Mouse (Mus musculus) midbrain, embryonic 13.5 days (tissue): ENCODE results near the gene Serpina3n. TPM values are rescaled to one million over a fixed set of nuclear protein-coding genes. Genes with fewer than 3 reads are reported as not detected.
"Not testable (repeated sequence)": the region's sequence is repeated elsewhere in the genome, so short reads cannot be mapped to it uniquely, and the experiment has no call there.

Experiments used
- ATAC-seq: fragments of 200-750 bp; cut with Nextera tagmentation; 2 replicates; pipeline ENCODE4 v1.8.0; 2017; ENCODE audit warnings: mild to moderate bottlenecking, moderate TSS enrichment, moderate library complexity
- H3K27ac ChIP-seq: fragments of 300-500 bp; sonication (generic); 2 replicates; pipeline ENCODE4 v1.5.1; 2015; ENCODE audit warnings: inconsistent platforms, mild to moderate bottlenecking, moderate library complexity
- H3K27me3 ChIP-seq: fragments of 300-500 bp; sonication (generic); 2 replicates; pipeline ENCODE4 v1.6.1; 2015; ENCODE audit warnings: mild to moderate bottlenecking, inconsistent platforms
- H3K36me3 ChIP-seq: fragments of 300-500 bp; sonication (generic); 2 replicates; pipeline ENCODE4 v1.6.1; 2015; ENCODE audit warnings: mild to moderate bottlenecking, inconsistent platforms
- H3K4me1 ChIP-seq: fragments of 300-500 bp; sonication (generic); replicated peaks from 2 replicates; pipeline ENCODE4 v1.6.1; 2015; ENCODE audit warnings: inconsistent platforms
- H3K4me2 ChIP-seq: fragments of 300-500 bp; sonication (generic); replicated peaks from 2 replicates; pipeline ENCODE4 v1.6.1; 2015; ENCODE audit warnings: moderate library complexity, mild to moderate bottlenecking, inconsistent platforms
- H3K4me3 ChIP-seq: fragments of 300-500 bp; sonication (generic); replicated peaks from 2 replicates; pipeline ENCODE4 v1.5.1; 2015; ENCODE audit warnings: mild to moderate bottlenecking, inconsistent platforms
- H3K9ac ChIP-seq: fragments of 300-500 bp; sonication (generic); replicated peaks from 2 replicates; pipeline ENCODE4 v1.6.1; 2015; ENCODE audit warnings: mild to moderate bottlenecking, inconsistent platforms
- H3K9me3 ChIP-seq: fragments of 300-500 bp; sonication (generic); 2 replicates; pipeline ENCODE4 v1.6.1; 2016; ENCODE audit warnings: mild to moderate bottlenecking, inconsistent platforms
- WGBS: fragments of 180-500 bp; shearing (Covaris S2); methylation state at CpG from one replicate; pipeline ENCODE4 v1.1.7; 2015; 5-methylcytosine and 5-hydroxymethylcytosine counted together
- polyA plus RNA-seq: library from polyadenylated mRNA; unstranded; fragments of >200 nt; fragmentation: Nextera tagmentation; extraction: Ambion mirVana; gene quantifications from 2 replicates; pipeline ENCODE4 v1.2.1, GENCODE M21; 2015

Serpina3n gene
- not detected in 2 replicates for polyA plus RNA-seq

DNA sequence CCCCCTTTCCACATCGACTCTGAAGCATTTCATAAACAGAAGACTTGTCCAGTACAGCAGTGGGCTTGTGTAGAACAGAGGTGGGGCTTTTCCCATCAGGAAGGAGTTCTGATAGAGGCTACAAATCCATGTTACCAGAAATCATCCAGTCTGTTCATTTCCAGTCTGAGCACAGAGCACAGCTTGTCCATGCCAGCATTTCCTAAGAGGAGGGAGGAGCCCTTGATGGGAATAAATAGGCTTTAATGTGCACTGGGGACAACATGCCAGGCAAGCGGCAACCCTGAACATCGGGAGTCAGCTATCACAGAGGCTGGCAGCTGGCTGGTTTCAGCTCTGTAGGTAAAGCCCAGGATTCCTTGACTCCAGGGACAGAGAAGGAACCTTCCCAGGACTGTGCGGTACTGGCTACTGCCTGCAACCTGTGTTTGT, at the start of gene Serpina3n:
TSS of gene Serpina3n (plus strand) at position 276 of the 432 bp plus-strand sequence.
- no peak for ATAC-seq
- H3K4me1 ChIP-seq, result no peaks in the 10 kb centered on the region
- H3K4me3 ChIP-seq, result no peak within 1 kb of the TSS
- no peak within 1 kb of the TSS for H3K27ac ChIP-seq
- no peak within 1 kb of the TSS for H3K9ac ChIP-seq
- 69% methylated on average over 4 of the region's 4 CpGs for WGBS
- no peaks in the 10 kb centered on the region for H3K27me3 ChIP-seq
- H3K36me3 ChIP-seq, result no peaks in the 10 kb centered on the region
- H3K9me3 ChIP-seq, result no peaks in the 10 kb centered on the region
- no peak within 1 kb of the TSS for H3K4me2 ChIP-seq

- Histone ChIP-seq H3K36me3 (no peaks in the 10 kb centered on the region), H3K27ac (no peak overlapping the region), H3K9ac (no peak overlapping the region), H3K9me3 (no peaks in the 10 kb centered on the region), H3K4me2 (no peak overlapping the region), H3K4me1 (no peaks in the 10 kb centered on the region), H3K27me3 (no peaks in the 10 kb centered on the region), H3K4me3 (no peak overlapping the region)
- no peak for ATAC-seq
- WGBS, result 86% methylated on average over 3 of the region's 3 CpGs
These were observed 36.5 kb upstream of the Serpina3n start for GRCm38 (mm10) chr12:104369986-104370385.

GRCm38 (mm10) chr12:104377179-104377578, 29.4 kb upstream of the Serpina3n start:
- H3K4me2 ChIP-seq, H3K4me1 ChIP-seq, H3K27ac ChIP-seq, ATAC-seq, H3K9me3 ChIP-seq, H3K4me3 ChIP-seq, H3K36me3 ChIP-seq, H3K27me3 ChIP-seq, H3K9ac ChIP-seq: not testable (repeated sequence)
- WGBS, result 75% methylated on average over 5 of the region's 5 CpGs

DNA sequence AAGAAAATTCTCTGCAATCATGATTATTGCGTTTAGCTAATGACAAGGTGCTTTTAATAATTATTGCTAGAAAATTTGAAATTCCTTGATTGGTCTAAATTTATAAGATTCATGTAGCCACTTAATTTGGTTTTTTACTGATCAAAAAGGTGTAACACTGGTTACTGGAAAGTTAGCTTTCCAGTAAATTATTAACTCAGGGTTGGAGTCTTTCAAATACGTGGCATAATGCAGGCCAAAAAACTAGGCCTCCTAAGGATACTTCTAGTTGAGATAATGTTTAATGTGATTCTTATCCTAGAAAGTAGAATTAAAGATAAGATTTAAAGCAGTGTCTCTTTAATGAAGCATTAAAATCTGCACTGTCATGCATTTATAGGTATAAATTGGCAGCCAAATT, 28.2 kb upstream of the Serpina3n start:
- not testable (repeated sequence) for H3K27me3 ChIP-seq, ATAC-seq, H3K4me3 ChIP-seq, H3K4me1 ChIP-seq, H3K9me3 ChIP-seq, H3K4me2 ChIP-seq, H3K9ac ChIP-seq, H3K36me3 ChIP-seq, H3K27ac ChIP-seq
- WGBS, result 85% methylated on average over 2 of the region's 2 CpGs

GRCm38 (mm10) chr12:104378815-104379214, 27.7 kb upstream of the Serpina3n start:
- not testable (repeated sequence) for H3K27me3 ChIP-seq, ATAC-seq, H3K9ac ChIP-seq

GRCm38 (mm10) chr12:104379856-104380255, 26.7 kb upstream of the Serpina3n start:
- 94% methylated on average over 11 of the region's 11 CpGs for WGBS
- no peak for ATAC-seq
- Histone ChIP-seq H3K27ac (no peak overlapping the region), H3K4me2 (no peak overlapping the region), H3K4me3 (no peak overlapping the region), H3K36me3 (no peaks in the 10 kb centered on the region), H3K9me3 (peaks cover 3% of the 10 kb centered on the region; the same call in 1 of the 2 replicates), H3K27me3 (no peaks in the 10 kb centered on the region), H3K9ac (no peak overlapping the region), H3K4me1 (no peaks in the 10 kb centered on the region)

More at GRCm38 (mm10) chr12:104378815-104379214, 27.7 kb upstream of the Serpina3n start:
- not testable (repeated sequence) for H3K4me1 ChIP-seq, H3K4me3 ChIP-seq, H3K9me3 ChIP-seq, H3K36me3 ChIP-seq, H3K27ac ChIP-seq, H3K4me2 ChIP-seq
- WGBS, result 47% methylated on average over 5 of the region's 5 CpGs

DNA sequence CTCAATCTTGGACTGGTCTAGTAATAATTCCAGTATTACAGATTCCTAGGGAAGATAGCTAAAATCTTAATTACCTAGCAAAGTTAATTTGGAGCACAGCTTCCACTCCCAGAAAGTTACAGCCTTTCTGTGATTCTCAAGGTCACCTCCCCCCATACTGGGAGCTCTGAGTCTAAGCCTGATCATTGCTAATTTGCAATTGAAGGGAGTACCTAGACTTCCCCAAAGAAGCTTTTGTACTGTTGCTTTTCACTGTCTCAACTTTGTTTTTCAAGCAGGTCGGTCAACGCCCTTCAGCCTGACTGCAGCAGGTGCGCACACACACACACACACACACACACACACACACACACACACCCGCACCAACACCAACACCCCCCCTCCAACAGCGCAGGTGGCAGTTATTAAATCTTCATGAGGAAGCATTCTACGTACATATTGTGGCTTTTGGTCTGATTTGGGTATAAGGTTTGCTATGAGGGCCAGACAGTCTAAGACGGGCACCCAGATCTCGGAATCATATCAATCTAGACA, 25.4 kb upstream of the Serpina3n start:
- not testable (repeated sequence) for H3K36me3 ChIP-seq, H3K4me1 ChIP-seq, H3K27ac ChIP-seq, ATAC-seq, H3K9ac ChIP-seq, H3K9me3 ChIP-seq, H3K4me3 ChIP-seq, H3K27me3 ChIP-seq, H3K4me2 ChIP-seq
- 90% methylated on average over 8 of the region's 8 CpGs for WGBS

DNA sequence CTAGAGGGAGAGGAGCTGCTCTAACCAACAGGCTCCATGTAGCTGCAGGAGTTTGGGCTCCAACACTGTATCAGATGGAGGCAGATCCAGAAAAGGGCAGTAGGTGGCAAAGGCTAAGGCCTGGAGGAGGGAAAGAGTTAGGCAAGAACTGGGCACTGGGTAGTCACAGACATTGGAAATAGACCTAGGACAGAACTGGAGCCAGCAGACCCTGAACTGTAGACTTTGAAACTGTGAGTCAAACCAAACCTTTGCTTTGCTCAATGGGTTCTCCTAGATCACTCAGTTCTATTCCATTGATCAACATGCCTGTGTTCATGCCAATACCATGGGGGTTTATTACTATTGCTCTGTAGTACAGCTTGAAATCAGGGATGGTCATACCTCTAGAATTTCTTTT, 20.5 kb upstream of the Serpina3n start:
- H3K9ac ChIP-seq, H3K36me3 ChIP-seq, H3K4me3 ChIP-seq, H3K9me3 ChIP-seq, H3K27ac ChIP-seq, ATAC-seq, H3K4me2 ChIP-seq, H3K4me1 ChIP-seq, H3K27me3 ChIP-seq: not testable (repeated sequence)

- not testable (repeated sequence) for H3K4me3 ChIP-seq, H3K27ac ChIP-seq, H3K27me3 ChIP-seq, H3K36me3 ChIP-seq, H3K9ac ChIP-seq, ATAC-seq, H3K4me2 ChIP-seq, H3K9me3 ChIP-seq, H3K4me1 ChIP-seq
- 70% methylated on average over 2 of the region's 2 CpGs for WGBS
These were observed 19.7 kb upstream of the Serpina3n start for GRCm38 (mm10) chr12:104386878-104387277.

DNA sequence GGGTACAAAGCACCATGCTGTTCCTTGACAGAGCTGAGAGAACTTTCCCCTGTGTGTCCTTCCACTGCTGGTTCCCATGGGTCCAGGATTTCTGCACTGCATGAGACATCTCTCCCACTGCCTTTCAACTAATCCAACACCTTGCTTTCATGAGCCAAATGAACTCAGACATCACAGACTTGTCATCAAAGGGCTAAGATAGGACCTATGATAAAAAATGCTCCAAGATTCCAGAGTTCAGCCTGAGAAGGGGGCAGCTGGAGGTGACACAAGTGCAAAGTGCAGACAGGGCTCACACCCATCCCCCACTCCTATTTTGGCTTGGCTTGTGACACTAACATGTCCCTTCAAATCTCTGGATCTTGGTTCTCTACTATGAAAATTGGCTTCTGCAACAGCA, 18.1 kb upstream of the Serpina3n start:
- Histone ChIP-seq H3K36me3 (no peaks in the 10 kb centered on the region), H3K27ac (no peak overlapping the region), H3K4me2 (no peak overlapping the region), H3K27me3 (no peaks in the 10 kb centered on the region), H3K4me3 (no peak overlapping the region), H3K4me1 (no peaks in the 10 kb centered on the region), H3K9ac (no peak overlapping the region), H3K9me3 (no peaks in the 10 kb centered on the region)
- no peak for ATAC-seq

DNA sequence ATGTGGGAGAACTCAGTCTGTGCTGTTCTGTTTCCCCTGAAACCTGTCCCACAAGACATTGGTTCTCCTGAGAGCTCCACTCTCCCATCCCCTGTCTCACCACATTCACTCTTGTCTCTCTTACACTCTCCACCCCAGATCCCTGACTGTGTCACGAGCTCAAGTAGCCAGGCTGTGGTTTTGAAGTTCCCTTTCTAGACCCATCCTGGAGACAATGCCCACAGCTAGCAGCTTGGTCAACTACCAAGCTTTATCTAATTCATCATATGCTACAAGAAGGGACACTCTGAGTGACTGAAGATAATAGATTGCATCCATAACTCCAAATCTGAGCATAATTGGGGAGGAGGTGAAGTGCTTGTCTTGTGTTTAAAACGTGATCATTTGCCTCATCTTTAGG, 15.5 kb upstream of the Serpina3n start:
- H3K36me3 ChIP-seq, H3K27me3 ChIP-seq, H3K9ac ChIP-seq, H3K9me3 ChIP-seq, ATAC-seq, H3K4me2 ChIP-seq, H3K4me1 ChIP-seq, H3K4me3 ChIP-seq, H3K27ac ChIP-seq: not testable (repeated sequence)
- 79% methylated on average over 2 of the region's 2 CpGs for WGBS

DNA sequence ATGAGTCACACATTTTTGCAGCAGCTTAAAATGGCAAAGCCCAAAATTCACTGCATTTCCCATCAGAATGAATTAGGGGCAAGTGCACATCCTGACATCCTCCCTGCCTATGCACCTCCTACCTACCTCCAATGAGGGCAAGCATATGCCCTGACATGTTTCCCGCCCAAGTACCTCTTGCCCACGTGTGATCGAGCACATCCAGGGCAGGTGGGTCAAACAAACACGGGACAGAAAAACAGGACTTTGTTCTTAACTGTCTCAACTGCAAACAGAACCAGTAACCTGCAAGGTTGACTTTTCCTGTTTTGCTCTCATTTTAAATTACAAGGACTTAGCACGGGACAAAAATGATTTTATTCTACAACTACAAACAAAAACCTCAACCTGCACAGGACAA, 2.6 kb upstream of the Serpina3n start:
- Histone ChIP-seq H3K9ac (no peak overlapping the region), H3K27ac (no peak overlapping the region), H3K36me3 (no peaks in the 10 kb centered on the region), H3K9me3 (no peaks in the 10 kb centered on the region), H3K4me1 (no peaks in the 10 kb centered on the region), H3K4me3 (no peak overlapping the region), H3K4me2 (no peak overlapping the region), H3K27me3 (no peaks in the 10 kb centered on the region)
- ATAC-seq, result no peak
- 87% methylated on average over 5 of the region's 5 CpGs for WGBS

DNA sequence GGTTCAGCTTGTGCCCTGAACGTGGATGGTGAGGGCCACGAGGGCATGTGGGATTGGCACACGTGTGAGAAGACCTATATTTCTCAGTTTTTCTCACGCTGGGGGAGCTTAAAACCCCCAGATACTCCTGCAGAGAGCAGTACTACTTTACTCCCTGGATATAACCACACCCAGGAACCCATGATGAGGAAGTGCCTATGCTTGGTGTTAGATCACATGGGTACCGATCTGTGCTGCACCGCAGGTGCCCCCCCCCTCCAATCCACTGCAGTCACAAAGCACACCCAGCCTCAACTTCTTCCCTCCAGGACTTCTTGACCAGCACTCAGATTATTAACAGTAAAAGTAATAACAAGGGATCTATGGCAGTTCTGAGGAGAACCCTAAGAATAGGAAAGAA, 6.0 kb downstream of the Serpina3n start:
- Histone ChIP-seq H3K9ac (no peak overlapping the region), H3K27me3 (no peaks in the 10 kb centered on the region), H3K9me3 (no peaks in the 10 kb centered on the region), H3K4me1 (no peaks in the 10 kb centered on the region), H3K4me2 (no peak overlapping the region), H3K4me3 (no peak overlapping the region), H3K36me3 (no peaks in the 10 kb centered on the region), H3K27ac (no peak overlapping the region)
- 88% methylated on average over 6 of the region's 6 CpGs for WGBS
- no peak for ATAC-seq
